Mouse (Mus musculus) liver, embryonic 13.5 days (tissue): ENCODE results near the gene Mkrn3. TPM values are rescaled to one million over a fixed set of nuclear protein-coding genes. Genes with fewer than 3 reads are reported as not detected.

Experiments
- ATAC-seq: fragments of 200-750 bp; cut with Nextera tagmentation; 2 replicates; pipeline ENCODE4 v1.8.0; 2017; ENCODE audit warnings: low read depth, mild to moderate bottlenecking, moderate number of reproducible peaks, moderate library complexity
- DNase-seq: peaks from one replicate; pipeline ENCODE4 v3.0.0; 2022
- H3K27ac ChIP-seq: fragments of 300-500 bp; sonication (generic); 2 replicates; pipeline ENCODE4 v1.5.1; 2015; ENCODE audit warnings: moderate library complexity, mild to moderate bottlenecking, inconsistent platforms
- H3K27me3 ChIP-seq: fragments of 300-500 bp; sonication (generic); 2 replicates; pipeline ENCODE4 v1.6.1; 2015; ENCODE audit warnings: mild to moderate bottlenecking, inconsistent platforms
- H3K36me3 ChIP-seq: fragments of 300-500 bp; sonication (generic); 2 replicates; pipeline ENCODE4 v1.6.1; 2015; ENCODE audit warnings: mild to moderate bottlenecking, inconsistent platforms
- H3K4me1 ChIP-seq: fragments of 300-500 bp; sonication (generic); replicated peaks from 2 replicates; pipeline ENCODE4 v1.6.1; 2015; ENCODE audit warnings: inconsistent platforms
- H3K4me2 ChIP-seq: fragments of 300-500 bp; sonication (generic); 2 replicates; pipeline ENCODE4 v1.6.1; 2015; ENCODE audit warnings: inconsistent platforms, mild to moderate bottlenecking, moderate library complexity
- H3K4me3 ChIP-seq: fragments of 300-500 bp; sonication (generic); replicated peaks from 2 replicates; pipeline ENCODE4 v1.5.1; 2015; ENCODE audit warnings: mild to moderate bottlenecking, inconsistent platforms
- H3K9ac ChIP-seq: fragments of 300-500 bp; sonication (generic); 2 replicates; pipeline ENCODE4 v1.6.1; 2015; ENCODE audit warnings: mild to moderate bottlenecking, inconsistent platforms
- H3K9me3 ChIP-seq: fragments of 300-500 bp; sonication (generic); replicated peaks from 2 replicates; pipeline ENCODE4 v1.6.1; 2016; ENCODE audit warnings: inconsistent platforms
- whole genome bisulfite sequencing: fragments of 180-500 bp; shearing (Covaris S2); methylation state at CpG from one replicate; pipeline ENCODE4 v1.1.7; 2015; ENCODE audit not compliant: insufficient replicate concordance; 5-methylcytosine and 5-hydroxymethylcytosine counted together
- polyA plus RNA-seq: library from polyadenylated mRNA; unstranded; fragments of >200 nt; fragmentation: Nextera tagmentation; extraction: Ambion mirVana; gene quantifications from 2 replicates; pipeline ENCODE4 v1.2.1, GENCODE M21; 2015

Gene Mkrn3
- polyA plus RNA-seq, 1 experiment from 2014 or later: 0.52 TPM

DNA sequence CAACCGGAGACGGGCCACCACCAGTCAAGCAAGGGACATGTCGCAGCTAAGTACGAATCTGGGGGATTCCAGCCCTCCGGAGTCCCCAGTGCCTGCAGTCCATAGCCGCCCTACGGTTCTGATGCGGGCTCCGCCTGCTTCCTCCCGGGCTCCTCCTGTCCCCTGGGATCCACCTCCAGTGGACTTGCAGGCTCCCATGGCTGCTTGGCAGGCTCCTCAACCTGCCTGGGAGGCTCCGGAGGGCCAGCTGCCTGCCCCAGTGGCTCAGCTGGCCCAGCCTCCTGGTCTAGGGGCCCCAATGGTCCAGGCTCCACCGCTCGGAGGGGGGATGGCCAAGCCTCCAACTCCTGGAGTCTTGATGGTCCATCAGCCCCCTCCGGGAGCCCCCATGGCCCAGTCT lies 42.6 kb downstream of the Mkrn3 start:
- WGBS: 18% methylated on average over 14 of the region's 14 CpGs
- ATAC-seq (no peak), DNase-seq (no peak)
- Histone ChIP-seq H3K4me2 (peak overlapping the region; percentile 34), H3K36me3 (no peaks in the 10 kb centered on the region), H3K4me3 (peak overlapping the region; percentile 31), H3K9ac (no peak overlapping the region), H3K4me1 (no peaks in the 10 kb centered on the region), H3K27me3 (peaks cover 6% of the 10 kb centered on the region; the same call in 1 of the 2 replicates), H3K27ac (no peak overlapping the region), H3K9me3 (0 out of 2 replicates have a peak, but pooled peaks cover 2% of the 10 kb centered on the region)

DNA sequence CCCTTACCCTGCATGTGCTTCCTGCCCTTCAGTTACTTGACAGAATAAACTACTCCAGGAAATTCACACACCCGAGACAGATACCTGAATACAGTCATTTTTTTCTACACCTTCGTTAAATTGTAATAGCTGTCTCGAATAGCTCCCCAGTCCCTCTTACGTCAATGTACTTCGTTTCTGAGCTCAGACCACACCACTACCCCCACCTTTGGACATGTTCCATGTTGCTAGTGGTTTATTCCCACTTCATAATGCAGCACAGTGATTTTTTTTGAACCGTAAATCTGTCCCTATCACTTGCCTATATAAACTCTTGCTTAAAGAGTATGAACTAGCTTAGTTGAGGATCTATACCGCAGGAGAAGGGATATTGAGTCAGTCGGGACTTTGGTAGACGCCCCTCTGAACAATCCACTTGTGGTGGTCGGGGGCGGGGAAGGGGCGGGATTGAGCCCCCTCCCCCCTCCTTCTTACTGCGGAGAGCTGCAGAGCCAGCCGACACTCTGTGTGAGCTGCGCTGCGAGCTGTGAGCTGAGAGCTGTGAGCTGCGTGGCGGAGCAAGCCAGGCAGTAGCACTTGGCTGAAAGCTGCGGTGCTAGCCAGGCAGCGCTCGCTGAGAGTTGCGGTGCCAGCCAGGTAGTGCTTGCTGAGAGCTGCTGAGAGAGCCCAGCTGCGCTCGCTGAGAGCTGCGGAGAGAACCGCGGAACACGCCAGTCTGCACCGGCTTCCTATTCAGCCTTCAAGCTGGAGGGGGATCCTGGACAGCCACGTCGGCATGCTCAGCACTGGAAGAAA lies 43.2 kb downstream of the Mkrn3 start, which contains the start of gene Magel2:
TSS of gene Magel2 (plus strand) at position 501 of the 795 bp plus-strand sequence.
- H3K9ac ChIP-seq: no peak within 1 kb of the TSS

DNA sequence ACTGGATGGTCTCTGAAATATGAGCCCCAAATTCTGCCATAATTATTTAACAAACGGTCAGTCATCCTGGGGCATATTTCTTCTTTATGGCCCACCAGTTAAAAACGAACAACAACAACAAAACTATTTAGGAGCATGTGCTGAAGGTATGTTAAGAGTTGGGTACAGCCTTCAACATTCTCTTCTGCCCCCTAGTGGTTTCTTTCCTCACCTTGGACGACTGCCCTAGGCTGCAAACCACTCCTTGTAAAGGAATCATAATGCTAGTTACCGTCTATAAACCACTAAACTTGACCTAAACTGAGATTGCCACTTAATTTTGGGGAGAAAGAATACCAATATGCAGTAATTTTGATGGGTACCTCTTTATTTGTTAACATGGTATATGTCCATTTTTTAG lies 44.3 kb downstream of the Mkrn3 start:
- H3K9ac ChIP-seq: no peak overlapping the region

More for the DNA sequence above, 43.2 kb downstream of the Mkrn3 start, which contains the start of gene Magel2:
- 13% methylated on average over 31 of the region's 31 CpGs for WGBS
- H3K4me2 ChIP-seq: peak within 1 kb of the TSS; percentile 34
- H3K4me3 ChIP-seq: peak within 1 kb of the TSS; percentile 31
- peaks cover 6% of the 10 kb centered on the region; the same call in 1 of the 2 replicates for H3K27me3 ChIP-seq
- no peaks in the 10 kb centered on the region for H3K36me3 ChIP-seq
- DNase-seq (no peak), ATAC-seq (no peak)
- H3K4me1 ChIP-seq: no peaks in the 10 kb centered on the region
- 0 out of 2 replicates have a peak, but pooled peaks cover 2% of the 10 kb centered on the region for H3K9me3 ChIP-seq
- H3K27ac ChIP-seq: no peak within 1 kb of the TSS

More for the DNA sequence above, 44.3 kb downstream of the Mkrn3 start:
- Histone ChIP-seq H3K9me3 (0 out of 2 replicates have a peak, but pooled peaks cover 2% of the 10 kb centered on the region), H3K4me2 (no peak overlapping the region), H3K4me3 (no peak overlapping the region), H3K36me3 (no peaks in the 10 kb centered on the region), H3K27ac (no peak overlapping the region), H3K27me3 (peaks cover 6% of the 10 kb centered on the region; the same call in 1 of the 2 replicates), H3K4me1 (no peaks in the 10 kb centered on the region)
- no peak for DNase-seq
- ATAC-seq: no peak
- 23% methylated on average over 4 of the region's 4 CpGs for WGBS

Other genes with a start within 250 kb of the Mkrn3 start
- gene Ndn, start 73.6 kb downstream of the Mkrn3 start, polyA plus RNA-seq: 6.6 and 7.5 TPM in 2 replicates
- gene Magel2, start 43.1 kb downstream of the Mkrn3 start, polyA plus RNA-seq: 0.09 TPM in 2 replicates
- gene Peg12, start 44.4 kb upstream of the Mkrn3 start, polyA plus RNA-seq: 4.1 and 4.6 TPM in 2 replicates